In genomic region chr11:75669853-75670200, GRCm38 (mm10) we compare ENCODE assay signal across 14 mouse cellular contexts.
"Had no signal": no experiment of that assay in that cellular context is flagged by ENCODE, and none has a peak within 500 bp of the region (broad histone marks: within the 10 kb centered on the region; RNA-seq: fewer than 3 reads in every experiment).

No protein-coding gene starts in this region.

- ATAC-seq: intestine, postnatal 0 days; lung, postnatal 0 days; midbrain, embryonic 15.5 days had no signal

- DNase-seq: kidney, adult 2 months; kidney, postnatal 25 days; layer of hippocampus, adult 9-11 months; liver, embryonic 13.5 days; lung, embryonic 14.5 days; retina, postnatal 1 day; right cerebral cortex, postnatal 25 days; spleen, adult 18-20 months; thymus, adult 2 months; thymus, postnatal 14 days; thymus, postnatal 4 days had no signal
